In the genomic region with DNA sequence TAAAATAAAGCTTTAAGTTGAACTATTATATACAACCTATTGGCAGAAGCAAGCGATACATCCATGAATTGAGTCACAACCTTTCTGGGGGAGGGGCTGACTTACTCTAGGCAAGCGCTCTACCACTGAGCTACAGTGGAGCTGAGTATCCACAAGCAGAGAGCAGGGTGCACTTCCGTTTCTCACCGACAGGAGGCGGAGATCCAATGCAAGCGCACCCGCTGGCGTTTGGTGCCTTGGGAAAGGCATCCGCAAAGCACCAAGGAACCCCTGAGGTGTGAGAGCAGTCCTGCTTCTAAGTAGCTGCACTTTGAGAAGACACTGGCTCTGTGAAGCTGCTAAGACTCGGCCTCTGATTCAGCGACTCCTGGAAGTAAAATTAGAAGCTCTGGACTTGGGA, we compare ENCODE assay signal across 10 mouse cellular contexts.
DNase-seq lines count a peak whose midpoint lies in the region; ATAC-seq and TF ChIP-seq lines count a peak whose summit lies in the region.
"Had no signal": no experiment of that assay in that cellular context is flagged by ENCODE, and none has a peak within 500 bp of the region (broad histone marks: within the 10 kb centered on the region; RNA-seq: fewer than 3 reads in every experiment).

No protein-coding gene starts in this region.

- TF ChIP-seq EP300 in CH12.LX (IDR thresholded peaks at IDR 0.05; ENCODE audit: low read length) = no peak

- peaks cover 4% of the 10 kb centered on the region; the same call in 1 of the 2 replicates for H3K27me3 ChIP-seq in hindbrain, embryonic 10.5 days (ENCODE audit: insufficient read depth, poor library complexity, severe bottlenecking)
- H3K27me3 ChIP-seq in hindbrain, embryonic 16.5 days (replicated peaks; ENCODE audit: control insufficient read depth, insufficient read depth, low read length) = no peaks in the 10 kb centered on the region
- peaks cover 7% of the 10 kb centered on the region for H3K27me3 ChIP-seq in CH12.LX (replicated peaks)
- no peaks in the 10 kb centered on the region for H3K27me3 ChIP-seq in midbrain, postnatal 0 days (ENCODE audit: insufficient read depth, low read length)
- H3K27me3 ChIP-seq: embryonic facial prominence, embryonic 13.5 days; lung, embryonic 15.5 days had no signal

- H3K9ac ChIP-seq in hindbrain, embryonic 16.5 days (ENCODE audit: low read depth, low read length) = no peak overlapping the region
- no peak overlapping the region for H3K9ac ChIP-seq in CH12.LX (ENCODE audit: insufficient read depth, low read depth)
- no peak overlapping the region for H3K9ac ChIP-seq in midbrain, postnatal 0 days (replicated peaks; ENCODE audit: low read length, poor library complexity, severe bottlenecking)
- H3K9ac ChIP-seq: embryonic facial prominence, embryonic 13.5 days; lung, embryonic 15.5 days had no signal

- no peaks in the 10 kb centered on the region for H3K9me3 ChIP-seq in hindbrain, embryonic 10.5 days
- no peaks in the 10 kb centered on the region for H3K9me3 ChIP-seq in hindbrain, embryonic 16.5 days (ENCODE audit: control insufficient read depth, low read length)
- no peaks in the 10 kb centered on the region for H3K9me3 ChIP-seq in CH12.LX (replicated peaks; ENCODE audit: low read length)
- no peaks in the 10 kb centered on the region for H3K9me3 ChIP-seq in midbrain, postnatal 0 days (ENCODE audit: low read length)
- H3K9me3 ChIP-seq: embryonic facial prominence, embryonic 13.5 days; lung, embryonic 15.5 days had no signal

- TF ChIP-seq CTCF in CH12.LX (conservative IDR thresholded peaks at IDR 0.05 in 1 of 2, IDR thresholded peaks at IDR 0.05 in 1 of 2; ENCODE audit: low read depth in 2 of 2, low read length in 2 of 2) = peak; percentile 54 to 65; a peak in 3 of 4 replicates
- TF ChIP-seq CTCF in brain, embryonic 14.5 days (IDR thresholded peaks at IDR 0.05; ENCODE audit: borderline replicate concordance, extremely low read depth, insufficient read depth, insufficient read length) = peak; percentile 84
- peak; percentile 70 for TF ChIP-seq CTCF in midbrain, postnatal 0 days (IDR thresholded peaks at IDR 0.05)

- no peak overlapping the region for H3K4me3 ChIP-seq in hindbrain, embryonic 10.5 days
- H3K4me3 ChIP-seq in hindbrain, embryonic 16.5 days (ENCODE audit: low read length) = no peak overlapping the region
- no peak overlapping the region for H3K4me3 ChIP-seq in CH12.LX (replicated peaks in 1 of 3; ENCODE audit: low read depth in 2 of 3, low read length in 2 of 3, poor library complexity in 1 of 3)
- no peak overlapping the region for H3K4me3 ChIP-seq in midbrain, postnatal 0 days (ENCODE audit: low read depth, low read length)
- H3K4me3 ChIP-seq: embryonic facial prominence, embryonic 13.5 days; lung, embryonic 15.5 days had no signal

- WGBS in hindbrain, embryonic 10.5 days = 15% methylated on average over 11 of the region's 11 CpGs
- WGBS in hindbrain, embryonic 16.5 days = 20% methylated on average over 11 of the region's 11 CpGs
- WGBS in midbrain, postnatal 0 days = 20% methylated on average over 11 of the region's 11 CpGs

- H3K79me2 ChIP-seq in CH12.LX (replicated peaks; ENCODE audit: control insufficient read depth, extremely low read depth, insufficient read depth, poor library complexity, severe bottlenecking) = no peaks in the 10 kb centered on the region

- dilution Hi-C loops in CH12.LX (cut with MboI; ENCODE audit: extremely low pct_ligation_motif_present, extremely low pct_unique_long_range_greater_than_20kb, low sequenced_read_pairs) = no loop called here

- H3K27ac ChIP-seq in hindbrain, embryonic 10.5 days = no peak overlapping the region
- no peak overlapping the region for H3K27ac ChIP-seq in hindbrain, embryonic 16.5 days (ENCODE audit: low read depth, low read length)
- H3K27ac ChIP-seq in CH12.LX (ENCODE audit: insufficient read depth, low read depth) = no peak overlapping the region
- H3K27ac ChIP-seq in midbrain, postnatal 0 days (ENCODE audit: low read depth, low read length) = no peak overlapping the region
- H3K27ac ChIP-seq: embryonic facial prominence, embryonic 13.5 days; lung, embryonic 15.5 days had no signal

- TF ChIP-seq POLR2A in CH12.LX (IDR thresholded peaks at IDR 0.05; ENCODE audit: low read depth, low read length) = no peak
- TF ChIP-seq POLR2A in brain, embryonic 14.5 days (IDR thresholded peaks at IDR 0.05; ENCODE audit: borderline replicate concordance, extremely low read depth, insufficient read depth, insufficient read length, poor library complexity, severe bottlenecking) = no peak

- ATAC-seq in hindbrain, embryonic 16.5 days = no peak
- ATAC-seq in erythroblast, adult 5-6 weeks (replicated peaks; ENCODE audit: low FRiP score, poor library complexity, severe bottlenecking) = peak; percentile 55; the same call in 1 of the 2 replicates
- peak; percentile 47; the same call in 1 of the 2 replicates for ATAC-seq in midbrain, postnatal 0 days (ENCODE audit: low FRiP score)

- DNase-seq in hindbrain, embryonic 10.5 days (ENCODE audit: low spot score) = peak; percentile 65
- DNase-seq in CH12.LX (ENCODE audit: extremely low read depth) = peak; percentile 17
- DNase-seq in brain, embryonic 14.5 days (ENCODE audit: low read depth) = peak; percentile 51
- peak; percentile 24 to 76 for DNase-seq in kidney, postnatal 36 days
- peak; percentile 30 for DNase-seq in midbrain, postnatal 0 days (ENCODE audit: low spot score)
- DNase-seq in thymus, postnatal 14 days = peak; percentile 60

- H3K4me1 ChIP-seq in hindbrain, embryonic 10.5 days (replicated peaks) = no peaks in the 10 kb centered on the region; the same call in 1 of the 2 replicates
- H3K4me1 ChIP-seq in hindbrain, embryonic 16.5 days (ENCODE audit: control insufficient read depth, insufficient read depth, low read depth, low read length) = peaks cover 2% of the 10 kb centered on the region
- H3K4me1 ChIP-seq in CH12.LX (ENCODE audit: control insufficient read depth in 1 of 2, insufficient read depth in 2 of 2) = peaks cover 0 to 8% of the 10 kb centered on the region in 2 experiments; a peak in 1 of 4 replicates
- H3K4me1 ChIP-seq in midbrain, postnatal 0 days (ENCODE audit: insufficient read depth, low read length) = no peaks in the 10 kb centered on the region
- H3K4me1 ChIP-seq: embryonic facial prominence, embryonic 13.5 days; lung, embryonic 15.5 days had no signal

- H3K4me2 ChIP-seq in hindbrain, embryonic 16.5 days (ENCODE audit: low read length) = no peak overlapping the region
- H3K4me2 ChIP-seq in CH12.LX (ENCODE audit: insufficient read depth, low read depth, poor library complexity, severe bottlenecking) = no peak overlapping the region
- no peak overlapping the region for H3K4me2 ChIP-seq in midbrain, postnatal 0 days (ENCODE audit: low read depth, low read length, poor library complexity, severe bottlenecking)
- H3K4me2 ChIP-seq: embryonic facial prominence, embryonic 13.5 days; lung, embryonic 15.5 days had no signal

- peak; percentile 17 for TF ChIP-seq RAD21 in CH12.LX (IDR thresholded peaks at IDR 0.05; ENCODE audit: low read depth, low read length)

- H3K36me3 ChIP-seq in hindbrain, embryonic 10.5 days = no peaks in the 10 kb centered on the region
- H3K36me3 ChIP-seq in hindbrain, embryonic 16.5 days (ENCODE audit: control insufficient read depth, insufficient read depth, low read length) = no peaks in the 10 kb centered on the region
- no peaks in the 10 kb centered on the region for H3K36me3 ChIP-seq in CH12.LX (replicated peaks in 1 of 2; ENCODE audit: control insufficient read depth in 1 of 2, insufficient read depth in 1 of 2, low read length in 1 of 2)
- H3K36me3 ChIP-seq in midbrain, postnatal 0 days (ENCODE audit: insufficient read depth, low read length) = no peaks in the 10 kb centered on the region
- H3K36me3 ChIP-seq: embryonic facial prominence, embryonic 13.5 days; lung, embryonic 15.5 days had no signal

- in situ Hi-C loops in CH12.LX (cut with MboI; ENCODE audit: low pct_ligation_motif_present, low pct_unique_long_range_greater_than_20kb, low sequenced_read_pairs) = no loop called here

TF ChIP-seq in CH12.LX, 34 proteins besides CTCF, POLR2A, EP300 and RAD21:
- no peak for TF ChIP-seq CHD1 (IDR thresholded peaks at IDR 0.05; ENCODE audit: low read depth, low read length)
- peak; percentile 70 for TF ChIP-seq SMC3 (IDR thresholded peaks at IDR 0.05; ENCODE audit: low read depth, low read length)
